Mouse (Mus musculus): ENCODE measurements around the gene Eif2ak2.

DNA sequence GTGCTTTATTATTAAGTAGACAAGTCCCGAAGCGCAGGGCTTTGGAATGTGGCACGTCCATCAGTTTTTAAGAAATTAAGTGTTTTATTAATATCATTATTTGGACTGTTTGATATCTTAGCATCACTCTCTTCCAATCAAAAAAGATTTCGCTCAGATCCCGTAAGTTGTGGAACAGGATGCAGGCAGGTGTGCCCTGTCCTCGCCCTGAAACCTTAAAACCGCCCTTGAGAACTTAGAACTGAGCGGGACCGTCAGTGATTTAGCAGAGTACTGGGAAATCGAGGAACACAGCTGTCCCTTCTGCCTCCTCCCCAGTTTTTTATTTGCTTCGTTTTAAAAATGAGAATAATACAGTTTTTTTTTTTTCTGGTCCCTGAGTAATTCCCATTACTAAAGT lies 34.5 kb upstream of the Eif2ak2 start:
- TF ChIP-seq CTCF (IDR thresholded peaks at IDR 0.05; ENCODE audit: low read depth): no peak
- no peak for TF ChIP-seq EP300 (IDR thresholded peaks at IDR 0.05; ENCODE audit: low read depth)

All from liver, postnatal 0 days (tissue).